Mouse (Mus musculus): ENCODE data around the gene Pde4d.
A peak's percentile ranks its signal among the peaks of the same experiment; 100 is the strongest.

The Pde4d gene

GRCm38 (mm10) chr13:108854090-108854489, 404.3 kb downstream of the Pde4d start:
- DNase-seq: no peak

- DNase-seq: peak; percentile 12
Measured at GRCm38 (mm10) chr13:108856776-108857435, 407.2 kb downstream of the Pde4d start.

GRCm38 (mm10) chr13:108859336-108859735, 409.6 kb downstream of the Pde4d start:
- no peak for DNase-seq

- DNase-seq: no peak
Measured at GRCm38 (mm10) chr13:108860737-108861136, 411.0 kb downstream of the Pde4d start.

GRCm38 (mm10) chr13:108861707-108862106, 412.0 kb downstream of the Pde4d start:
- DNase-seq: no peak

GRCm38 (mm10) chr13:108862173-108862572, 412.4 kb downstream of the Pde4d start:
- DNase-seq: no peak

GRCm38 (mm10) chr13:108900160-108900559, 450.4 kb downstream of the Pde4d start:
- no peak for DNase-seq

GRCm38 (mm10) chr13:108905121-108905520, 455.4 kb downstream of the Pde4d start:
- no peak for DNase-seq

GRCm38 (mm10) chr13:108909193-108909592, 459.4 kb downstream of the Pde4d start:
- no peak for DNase-seq

GRCm38 (mm10) chr13:108914626-108915025, 464.9 kb downstream of the Pde4d start:
- no peak for DNase-seq

GRCm38 (mm10) chr13:108921146-108921545, 471.4 kb downstream of the Pde4d start:
- DNase-seq: no peak

GRCm38 (mm10) chr13:108934854-108935253, 485.1 kb downstream of the Pde4d start:
- no peak for DNase-seq

GRCm38 (mm10) chr13:108937272-108937671, 487.5 kb downstream of the Pde4d start:
- no peak for DNase-seq

GRCm38 (mm10) chr13:108952911-108953310, 503.2 kb downstream of the Pde4d start:
- no peak for DNase-seq

- no peak for DNase-seq
Measured at GRCm38 (mm10) chr13:108956059-108956458, 506.3 kb downstream of the Pde4d start.

GRCm38 (mm10) chr13:108964056-108964455, 514.3 kb downstream of the Pde4d start:
- DNase-seq: no peak

- no peak for DNase-seq
Measured at GRCm38 (mm10) chr13:108981144-108981543, 531.4 kb downstream of the Pde4d start.

- DNase-seq: no peak
Measured at GRCm38 (mm10) chr13:108998739-108999138, 549.0 kb downstream of the Pde4d start.

- DNase-seq: no peak
Measured at GRCm38 (mm10) chr13:109024703-109025102, 575.0 kb downstream of the Pde4d start.

- DNase-seq: peak; percentile 31
Measured at GRCm38 (mm10) chr13:109047126-109047525, 597.4 kb downstream of the Pde4d start.

- no peak for DNase-seq
Measured at GRCm38 (mm10) chr13:109052805-109053204, 603.1 kb downstream of the Pde4d start.

- DNase-seq: peak; percentile 79
Measured at GRCm38 (mm10) chr13:109053242-109054018, 603.7 kb downstream of the Pde4d start.

- no peak for DNase-seq
Measured at GRCm38 (mm10) chr13:109058045-109058444, 608.3 kb downstream of the Pde4d start.

- no peak for DNase-seq
Measured at GRCm38 (mm10) chr13:109066581-109067159, 616.9 kb downstream of the Pde4d start.
